Mouse (Mus musculus): Measurements from ENCODE around the gene Polr3b.

DNA sequence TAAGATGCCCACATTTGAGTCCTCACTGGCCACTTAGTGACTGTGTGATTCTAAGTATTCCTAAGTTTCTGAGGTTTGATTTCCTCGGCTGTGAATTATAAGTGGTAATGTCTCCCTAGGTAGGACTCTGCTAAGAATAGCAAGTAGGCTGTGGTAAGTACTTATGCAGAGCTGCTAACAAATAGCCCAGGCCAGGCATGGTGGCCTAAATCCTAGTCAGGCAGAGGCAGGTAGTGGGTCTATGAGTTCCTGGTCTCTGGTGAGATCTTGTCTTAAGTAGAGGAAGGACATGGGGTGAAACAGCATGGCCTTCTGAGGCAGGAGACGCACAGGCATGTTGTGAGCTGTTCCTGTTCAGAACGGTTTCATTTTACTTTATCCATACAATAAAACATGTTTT lies 55.8 kb downstream of the Polr3b start:
- TF ChIP-seq CTCF (IDR thresholded peaks at IDR 0.05; ENCODE audit: control insufficient read depth, insufficient read depth, insufficient replicate concordance, low read depth, low read length) (no peak), POLR2A (IDR thresholded peaks at IDR 0.05; ENCODE audit: control insufficient read depth, low read depth, low read length) (no peak)
